Mouse (Mus musculus) neural tube, embryonic 15.5 days (tissue): ENCODE data around the gene Pawr. TPM values are rescaled to one million over a fixed set of nuclear protein-coding genes. Genes with fewer than 3 reads are reported as not detected.

ENCODE experiments used
- ATAC-seq: fragments of 200-750 bp; cut with Nextera tagmentation; 2 replicates; pipeline ENCODE4 v1.8.0; 2017; ENCODE audit warnings: mild to moderate bottlenecking, moderate TSS enrichment, moderate library complexity; ENCODE audit not compliant: low FRiP score
- H3K27ac ChIP-seq: fragments of 300-500 bp; sonication (generic); replicated peaks from 2 replicates; pipeline ENCODE4 v1.5.1; 2015; ENCODE audit warnings: mild to moderate bottlenecking, inconsistent platforms
- H3K27me3 ChIP-seq: fragments of 300-500 bp; sonication (generic); replicated peaks from 2 replicates; pipeline ENCODE4 v1.6.1; 2015; ENCODE audit warnings: inconsistent platforms
- H3K36me3 ChIP-seq: fragments of 300-500 bp; sonication (generic); 2 replicates; pipeline ENCODE4 v1.6.1; 2015; ENCODE audit warnings: inconsistent platforms
- H3K4me1 ChIP-seq: fragments of 300-500 bp; sonication (generic); 2 replicates; pipeline ENCODE4 v1.6.1; 2015; ENCODE audit warnings: inconsistent platforms
- H3K4me2 ChIP-seq: fragments of 300-500 bp; sonication (generic); 2 replicates; pipeline ENCODE4 v1.6.1; 2015; ENCODE audit warnings: inconsistent platforms, mild to moderate bottlenecking, moderate library complexity
- H3K4me3 ChIP-seq: fragments of 300-500 bp; sonication (generic); replicated peaks from 2 replicates; pipeline ENCODE4 v1.5.1; 2015; ENCODE audit warnings: mild to moderate bottlenecking, inconsistent platforms
- H3K9ac ChIP-seq: fragments of 300-500 bp; sonication (generic); replicated peaks from 2 replicates; pipeline ENCODE4 v1.6.1; 2015; ENCODE audit warnings: mild to moderate bottlenecking, inconsistent platforms
- H3K9me3 ChIP-seq: fragments of 300-500 bp; sonication (generic); replicated peaks from 2 replicates; pipeline ENCODE4 v1.6.1; 2016; ENCODE audit warnings: inconsistent platforms
- WGBS: fragments of 180-500 bp; shearing (Covaris S2); methylation state at CpG from one replicate; pipeline ENCODE4 v1.1.7; 2015; ENCODE audit warnings: mixed read lengths; 5-methylcytosine and 5-hydroxymethylcytosine counted together
- polyA plus RNA-seq: library from polyadenylated mRNA; unstranded; fragments of >200 nt; fragmentation: Nextera tagmentation; extraction: Ambion mirVana; gene quantifications from 2 replicates; pipeline ENCODE4 v1.2.1, GENCODE M21; 2015

Gene Pawr
- polyA plus RNA-seq, 1 experiment from 2014 or later: 2.9 TPM

GRCm38 (mm10) chr10:108361419-108362155 is 29.7 kb downstream of the Pawr start:
- Histone ChIP-seq H3K27me3 (no peaks in the 10 kb centered on the region), H3K4me1 (peaks cover 12% of the 10 kb centered on the region), H3K9ac (no peak overlapping the region), H3K36me3 (no peaks in the 10 kb centered on the region), H3K4me3 (no peak overlapping the region), H3K27ac (no peak overlapping the region), H3K9me3 (no peaks in the 10 kb centered on the region), H3K4me2 (no peak overlapping the region)
- ATAC-seq: no peak
- WGBS: 54% methylated on average over 9 of the region's 9 CpGs

DNA sequence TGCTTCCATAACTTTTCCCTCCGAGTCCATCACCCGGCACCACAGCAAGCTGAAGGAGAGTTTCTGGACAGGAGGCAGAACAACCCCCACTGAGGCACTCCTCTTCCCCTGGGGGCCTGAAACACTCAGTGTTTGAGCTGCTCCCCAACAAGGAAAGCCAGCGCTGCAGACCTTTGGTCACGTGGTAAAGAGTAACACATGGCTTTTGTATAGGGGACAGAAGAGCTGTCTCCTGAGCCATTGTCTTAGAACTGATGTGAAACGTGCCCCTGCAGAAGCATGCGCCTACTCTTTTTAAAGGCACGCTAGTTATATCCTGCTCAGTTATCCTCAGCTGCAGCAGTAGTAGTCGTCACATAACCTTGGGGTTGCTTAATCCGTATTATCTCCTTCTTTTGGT is 32.0 kb downstream of the Pawr start:
- 47% methylated on average over 9 of the region's 9 CpGs for WGBS
- no peaks in the 10 kb centered on the region for H3K36me3 ChIP-seq
- no peak overlapping the region for H3K4me2 ChIP-seq
- no peaks in the 10 kb centered on the region for H3K27me3 ChIP-seq
- no peak; the same call in 1 of the 2 replicates for ATAC-seq
- H3K9ac ChIP-seq: no peak overlapping the region
- H3K4me3 ChIP-seq: no peak overlapping the region
- peaks cover 12% of the 10 kb centered on the region for H3K4me1 ChIP-seq
- no peaks in the 10 kb centered on the region for H3K9me3 ChIP-seq
- no peak overlapping the region for H3K27ac ChIP-seq

DNA sequence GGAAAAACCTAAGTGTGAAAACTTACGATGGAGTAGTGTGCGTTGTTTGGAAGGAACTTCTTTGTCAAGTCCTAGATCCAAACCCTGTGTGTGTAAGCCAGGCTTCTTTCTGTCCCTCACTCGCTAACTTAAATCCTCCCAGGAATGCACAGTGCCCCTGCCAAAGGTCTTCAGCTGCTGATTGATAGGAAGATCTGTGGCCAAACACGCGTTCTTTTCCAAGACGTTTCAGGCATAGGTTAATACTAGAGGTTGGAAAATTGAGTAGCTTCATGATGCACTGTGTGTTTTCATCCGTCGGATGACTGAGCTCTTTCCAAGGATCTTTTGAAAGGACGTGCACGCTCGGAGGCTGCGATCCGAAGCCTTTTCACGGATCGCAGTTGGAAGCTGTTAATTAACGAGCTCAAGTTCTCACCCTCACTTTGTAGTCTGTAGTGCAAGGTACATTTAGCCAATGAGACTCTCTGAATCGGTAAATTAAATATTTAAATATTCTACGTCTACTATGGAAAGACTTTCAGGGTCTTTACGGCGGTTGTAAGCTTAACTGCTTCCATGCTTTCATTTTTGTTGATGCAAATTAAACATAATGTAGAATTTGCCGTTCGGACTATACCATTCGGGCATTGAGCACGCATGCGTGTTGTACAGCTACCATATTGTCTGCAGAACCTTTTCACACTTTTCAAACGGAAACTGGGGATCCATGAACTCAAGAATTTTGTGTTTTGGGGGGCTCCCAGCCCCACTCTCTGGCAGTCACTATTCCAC is 33.2 kb downstream of the Pawr start:
- no peak for ATAC-seq

DNA sequence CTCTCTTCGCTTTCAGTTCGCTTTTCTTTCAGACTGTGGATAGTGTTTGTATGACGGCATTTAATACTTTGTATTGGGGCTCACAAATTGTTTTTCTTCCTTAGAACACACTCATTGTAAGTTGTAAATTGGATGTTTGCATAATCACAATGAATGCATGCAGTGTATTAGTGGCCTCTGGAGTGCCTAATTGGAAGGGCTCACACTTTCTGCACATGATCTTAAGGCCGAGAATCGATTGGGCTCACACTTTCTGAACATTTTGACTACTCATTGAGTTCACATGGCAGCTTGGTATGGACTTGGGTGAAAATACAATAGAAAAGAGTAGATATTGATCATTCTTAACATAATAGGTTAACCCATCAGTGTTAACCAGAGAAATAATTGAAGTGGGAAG is 34.3 kb downstream of the Pawr start:
- ATAC-seq: no peak
- no peak overlapping the region for H3K4me3 ChIP-seq
- no peak overlapping the region for H3K4me2 ChIP-seq
- H3K27me3 ChIP-seq: no peaks in the 10 kb centered on the region
- 97% methylated on average over 5 of the region's 5 CpGs for WGBS
- H3K9me3 ChIP-seq: no peaks in the 10 kb centered on the region
- peaks cover 11% of the 10 kb centered on the region for H3K4me1 ChIP-seq
- no peaks in the 10 kb centered on the region for H3K36me3 ChIP-seq
- H3K27ac ChIP-seq: no peak overlapping the region
- H3K9ac ChIP-seq: no peak overlapping the region

More for the DNA sequence above, 33.2 kb downstream of the Pawr start:
- Histone ChIP-seq H3K9ac (no peak overlapping the region), H3K4me2 (no peak overlapping the region), H3K4me3 (no peak overlapping the region), H3K9me3 (no peaks in the 10 kb centered on the region), H3K4me1 (peaks cover 12% of the 10 kb centered on the region), H3K27me3 (no peaks in the 10 kb centered on the region), H3K27ac (no peak overlapping the region), H3K36me3 (no peaks in the 10 kb centered on the region)
- WGBS: 95% methylated on average over 26 of the region's 26 CpGs

DNA sequence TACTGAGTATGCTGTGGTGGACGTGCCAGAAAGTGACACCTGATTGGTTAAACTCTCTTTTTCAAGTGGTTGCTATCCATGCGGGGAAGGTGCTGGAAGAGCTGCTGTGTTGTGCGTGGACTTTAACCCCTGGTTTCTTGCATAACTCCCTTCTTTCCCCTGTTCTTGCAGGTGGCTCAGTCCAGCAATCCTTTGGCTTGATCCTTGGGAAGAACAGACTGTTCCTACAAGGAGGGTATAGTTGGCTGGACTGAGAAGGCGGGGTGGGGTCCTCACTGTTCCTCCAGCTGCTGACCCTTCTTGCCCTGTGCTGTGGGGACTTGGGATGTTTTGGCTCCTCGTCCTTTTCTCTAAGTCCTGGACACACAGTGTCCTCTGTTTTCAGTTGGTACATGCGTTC is 36.4 kb downstream of the Pawr start:
- WGBS: 93% methylated on average over 6 of the region's 6 CpGs

DNA sequence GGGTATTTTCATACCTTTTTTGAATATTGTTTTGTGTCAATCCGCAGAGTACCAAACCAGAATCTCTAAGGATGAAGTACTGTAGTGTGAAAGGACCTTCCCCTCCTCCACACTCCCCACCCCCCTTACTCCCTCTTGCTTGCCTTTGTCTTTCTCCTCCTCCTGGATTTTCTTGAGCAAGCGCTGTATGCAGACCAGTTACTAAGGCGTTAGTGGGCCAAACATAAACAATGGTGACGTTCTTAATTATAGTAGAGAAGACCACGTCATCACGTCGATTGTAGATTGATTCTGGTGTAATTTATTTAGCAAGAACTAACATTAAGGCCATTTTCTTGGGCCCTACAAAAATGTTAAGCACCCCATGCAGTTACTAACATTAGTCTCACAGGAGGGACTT is 40.3 kb downstream of the Pawr start:
- Histone ChIP-seq H3K27ac (no peak overlapping the region), H3K36me3 (no peaks in the 10 kb centered on the region), H3K4me3 (no peak overlapping the region), H3K9me3 (no peaks in the 10 kb centered on the region), H3K9ac (no peak overlapping the region), H3K4me2 (no peak overlapping the region), H3K4me1 (no peaks in the 10 kb centered on the region), H3K27me3 (no peaks in the 10 kb centered on the region)
- no peak for ATAC-seq
- WGBS: 59% methylated on average over 7 of the region's 7 CpGs

More for the DNA sequence above, 36.4 kb downstream of the Pawr start:
- peaks cover 2% of the 10 kb centered on the region; the same call in 1 of the 2 replicates for H3K4me1 ChIP-seq
- no peak overlapping the region for H3K4me2 ChIP-seq
- no peak for ATAC-seq
- no peaks in the 10 kb centered on the region for H3K36me3 ChIP-seq
- H3K27me3 ChIP-seq: no peaks in the 10 kb centered on the region
- no peak overlapping the region for H3K27ac ChIP-seq
- H3K9me3 ChIP-seq: no peaks in the 10 kb centered on the region
- H3K9ac ChIP-seq: no peak overlapping the region
- H3K4me3 ChIP-seq: no peak overlapping the region

GRCm38 (mm10) chr10:108372858-108373257 is 40.9 kb downstream of the Pawr start:
- no peak overlapping the region for H3K27ac ChIP-seq
- no peak for ATAC-seq
- WGBS: 98% methylated on average over 5 of the region's 5 CpGs

DNA sequence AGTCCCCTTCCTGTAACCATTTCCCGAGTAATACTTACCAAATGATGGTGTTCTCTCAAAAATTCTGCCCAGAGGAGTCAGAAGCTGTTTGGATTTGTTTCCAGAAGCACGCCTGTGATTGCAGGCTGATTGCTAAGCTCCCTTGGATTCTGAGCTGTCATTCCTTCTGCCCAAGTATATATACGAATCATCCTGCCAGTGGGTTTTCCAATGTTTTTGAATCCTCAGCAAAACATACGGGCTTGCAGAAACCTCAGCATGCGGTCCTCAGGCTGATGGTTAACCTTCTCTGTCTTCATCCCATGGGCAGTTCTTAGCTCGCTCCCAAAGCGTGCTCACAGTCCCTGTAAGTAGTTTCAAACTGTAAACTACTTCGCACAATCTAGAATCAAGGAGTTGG is 43.9 kb downstream of the Pawr start:
- no peak overlapping the region for H3K4me2 ChIP-seq
- no peak overlapping the region for H3K27ac ChIP-seq
- no peaks in the 10 kb centered on the region for H3K4me1 ChIP-seq
- WGBS: 94% methylated on average over 8 of the region's 8 CpGs
- no peaks in the 10 kb centered on the region for H3K9me3 ChIP-seq
- no peak overlapping the region for H3K4me3 ChIP-seq
- H3K36me3 ChIP-seq: no peaks in the 10 kb centered on the region
- no peak for ATAC-seq
- no peaks in the 10 kb centered on the region for H3K27me3 ChIP-seq
- no peak overlapping the region for H3K9ac ChIP-seq

More at GRCm38 (mm10) chr10:108372858-108373257, 40.9 kb downstream of the Pawr start:
- Histone ChIP-seq H3K27me3 (no peaks in the 10 kb centered on the region), H3K4me1 (no peaks in the 10 kb centered on the region), H3K9me3 (no peaks in the 10 kb centered on the region), H3K4me2 (no peak overlapping the region), H3K4me3 (no peak overlapping the region), H3K9ac (no peak overlapping the region), H3K36me3 (no peaks in the 10 kb centered on the region)

- H3K4me3 ChIP-seq: no peak overlapping the region
- H3K9me3 ChIP-seq: no peaks in the 10 kb centered on the region
- 89% methylated on average over 4 of the region's 4 CpGs for WGBS
- H3K4me1 ChIP-seq: no peaks in the 10 kb centered on the region
- no peaks in the 10 kb centered on the region for H3K36me3 ChIP-seq
- no peak for ATAC-seq
- no peak overlapping the region for H3K9ac ChIP-seq
- H3K27me3 ChIP-seq: no peaks in the 10 kb centered on the region
- no peak overlapping the region for H3K4me2 ChIP-seq
- H3K27ac ChIP-seq: no peak overlapping the region
These were observed 44.4 kb downstream of the Pawr start for GRCm38 (mm10) chr10:108376366-108376765.

DNA sequence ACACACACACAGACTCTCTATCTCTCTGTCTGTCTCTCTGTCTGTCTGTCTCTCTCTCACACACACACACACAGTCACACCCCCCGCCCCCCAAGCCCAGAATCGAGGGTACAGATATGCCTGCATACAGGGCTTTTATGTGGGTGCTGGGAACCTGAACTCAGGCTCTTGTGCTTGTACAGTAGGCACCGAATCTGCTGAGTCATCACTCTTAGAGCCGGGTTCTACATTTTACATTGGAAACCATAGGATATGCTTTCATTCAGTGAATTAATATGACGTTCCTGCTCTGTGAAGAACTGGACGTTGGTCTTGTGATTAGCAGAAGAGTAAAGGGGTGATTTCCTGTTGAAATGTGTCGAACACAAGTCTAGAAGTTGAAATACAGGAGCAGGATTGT is 45.4 kb downstream of the Pawr start:
- no peaks in the 10 kb centered on the region for H3K36me3 ChIP-seq

GRCm38 (mm10) chr10:108378062-108378461 is 46.1 kb downstream of the Pawr start:
- 92% methylated on average over 6 of the region's 6 CpGs for WGBS
- no peak overlapping the region for H3K9ac ChIP-seq
- H3K4me1 ChIP-seq: no peaks in the 10 kb centered on the region
- H3K9me3 ChIP-seq: no peaks in the 10 kb centered on the region
- no peak overlapping the region for H3K4me3 ChIP-seq
- ATAC-seq: no peak
- no peak overlapping the region for H3K27ac ChIP-seq
- no peak overlapping the region for H3K4me2 ChIP-seq
- no peaks in the 10 kb centered on the region for H3K27me3 ChIP-seq
- no peaks in the 10 kb centered on the region for H3K36me3 ChIP-seq

More for the DNA sequence above, 45.4 kb downstream of the Pawr start:
- WGBS: 97% methylated on average over 7 of the region's 7 CpGs
- H3K4me3 ChIP-seq: no peak overlapping the region
- H3K4me1 ChIP-seq: no peaks in the 10 kb centered on the region
- H3K27me3 ChIP-seq: no peaks in the 10 kb centered on the region
- no peak overlapping the region for H3K9ac ChIP-seq
- no peak overlapping the region for H3K4me2 ChIP-seq
- no peak for ATAC-seq
- no peaks in the 10 kb centered on the region for H3K9me3 ChIP-seq
- H3K27ac ChIP-seq: no peak overlapping the region

GRCm38 (mm10) chr10:108378479-108378878 is 46.6 kb downstream of the Pawr start:
- Histone ChIP-seq H3K4me1 (no peaks in the 10 kb centered on the region), H3K4me3 (no peak overlapping the region), H3K27me3 (no peaks in the 10 kb centered on the region), H3K9ac (no peak overlapping the region), H3K27ac (no peak overlapping the region), H3K36me3 (no peaks in the 10 kb centered on the region), H3K4me2 (no peak overlapping the region), H3K9me3 (no peaks in the 10 kb centered on the region)
- 82% methylated on average over 5 of the region's 5 CpGs for WGBS
- ATAC-seq: no peak
